Mouse (Mus musculus): ENCODE measurements around the gene Gjb4.

DNA sequence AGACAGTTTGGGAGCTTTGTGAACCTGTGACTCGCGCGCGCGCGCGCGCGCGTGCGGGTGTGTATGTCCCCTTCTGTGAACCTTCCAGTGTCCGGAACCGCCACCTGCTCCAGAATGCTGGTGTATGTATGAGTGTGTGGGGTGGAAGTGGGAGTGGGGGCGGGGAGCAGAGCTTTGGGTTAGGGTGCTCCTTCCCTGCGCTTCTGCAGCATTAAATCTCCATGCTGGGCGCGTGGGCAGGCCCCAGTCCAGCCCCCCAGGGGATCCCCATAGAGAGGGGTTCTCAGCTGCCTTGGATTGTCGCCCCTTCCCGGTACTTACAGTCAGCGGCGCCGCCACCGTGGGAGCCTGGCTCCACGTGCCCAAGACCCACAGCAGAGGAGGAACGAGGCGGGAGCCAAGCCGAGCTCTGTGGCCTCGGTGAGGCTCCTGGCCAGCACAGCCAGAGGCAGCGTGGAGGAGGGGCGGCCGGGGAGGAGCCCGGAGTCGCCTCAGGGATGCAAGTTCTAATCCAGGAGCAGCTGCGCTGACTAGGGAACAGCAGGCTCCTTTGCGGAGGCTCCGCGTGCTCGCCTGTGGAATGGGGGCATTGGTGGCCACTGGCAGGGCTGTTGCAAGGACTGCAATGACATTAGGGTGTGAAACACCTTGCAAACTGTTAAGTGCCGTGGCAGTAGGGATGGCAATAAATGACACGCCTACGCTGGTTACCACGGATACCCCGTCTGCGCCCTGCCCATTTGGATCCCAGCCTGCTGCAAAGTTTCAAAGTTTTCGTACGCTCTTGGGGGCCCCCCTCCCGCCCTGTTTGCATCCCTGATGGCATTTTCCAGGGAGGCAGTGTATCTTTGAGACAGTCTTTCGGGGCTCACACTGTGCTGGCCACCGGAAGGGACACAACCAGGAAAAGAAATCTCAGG lies 23.4 kb downstream of the Gjb4 start, which contains the start of gene Gjb3:
- TF ChIP-seq CTCF (IDR thresholded peaks at IDR 0.05; ENCODE audit: low read depth, low read length) (no peak), POLR2A (IDR thresholded peaks at IDR 0.05; ENCODE audit: borderline replicate concordance, low read depth, low read length) (no peak)

Measured in bone marrow macrophage, adult 2 months (primary cell).